Mouse (Mus musculus): ENCODE measurements around the gene Ier5l.

DNA sequence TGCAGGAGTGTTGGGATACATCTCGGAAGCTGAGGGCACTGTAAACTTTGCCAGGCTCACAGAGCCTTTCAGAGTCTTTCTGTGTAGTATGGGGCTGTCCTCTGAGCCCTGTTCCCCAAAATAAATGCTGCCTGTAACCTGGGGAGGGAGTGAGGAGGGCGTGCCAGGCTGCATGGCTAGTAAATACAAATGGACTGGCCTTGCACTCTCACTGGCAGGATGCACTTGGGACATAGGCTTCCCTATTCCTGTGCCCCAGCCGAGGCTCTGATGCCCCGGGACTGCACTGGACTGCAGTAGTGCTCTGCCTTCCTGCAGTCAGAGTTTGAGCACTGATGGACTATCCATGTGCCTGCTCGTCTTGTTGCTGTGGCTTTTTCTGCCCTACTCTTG is 31.5 kb downstream of the Ier5l start:
- TF ChIP-seq POLR2A (IDR thresholded peaks at IDR 0.05; ENCODE audit: control insufficient read depth, low read depth, low read length), result no peak
- no peak for TF ChIP-seq CTCF (IDR thresholded peaks at IDR 0.05; ENCODE audit: control insufficient read depth, insufficient read depth, insufficient replicate concordance, low read depth, low read length)

Measured in testis, adult 2 months (tissue).